Mouse (Mus musculus): ENCODE measurements around the gene Ids. TPM values are rescaled to one million over a fixed set of nuclear protein-coding genes. Genes with fewer than 3 reads are reported as not detected.
"Not testable (repeated sequence)": the region's sequence is repeated elsewhere in the genome, so short reads cannot be mapped to it uniquely, and the experiment has no call there.

The Ids gene
- total RNA-seq (2017) = 9.7 and 10.3 TPM in 2 replicates

GRCm38 (mm10) chrX:70364661-70365613 is at the start of gene Ids:
Ids (minus strand) TSS chrX:70365084.
- ATAC-seq (replicated peaks in 1 of 2; ENCODE audit: insufficient read depth in 1 of 2, low FRiP score in 2 of 2, low TSS enrichment in 1 of 2, low read depth in 1 of 2, poor library complexity in 2 of 2, severe bottlenecking in 2 of 2) = peak; percentile 89 to 98

GRCm38 (mm10) chrX:70392636-70393035 is 27.8 kb upstream of the Ids start:
- ATAC-seq (replicated peaks in 1 of 2; ENCODE audit: insufficient read depth in 1 of 2, low FRiP score in 2 of 2, low TSS enrichment in 1 of 2, low read depth in 1 of 2, poor library complexity in 2 of 2, severe bottlenecking in 2 of 2) = not testable (repeated sequence)

- peak; percentile 30 to 38; a peak in 3 of 4 replicates for ATAC-seq (replicated peaks in 1 of 2; ENCODE audit: insufficient read depth in 1 of 2, low FRiP score in 2 of 2, low TSS enrichment in 1 of 2, low read depth in 1 of 2, poor library complexity in 2 of 2, severe bottlenecking in 2 of 2)
Observed at GRCm38 (mm10) chrX:70385962-70386351, 21.1 kb upstream of the Ids start.

GRCm38 (mm10) chrX:70385276-70385961 is 20.5 kb upstream of the Ids start, which contains the start of gene 1110012L19Rik:
1110012L19Rik (plus strand) TSS chrX:70385877.
- ATAC-seq (replicated peaks in 1 of 2; ENCODE audit: insufficient read depth in 1 of 2, low FRiP score in 2 of 2, low TSS enrichment in 1 of 2, low read depth in 1 of 2, poor library complexity in 2 of 2, severe bottlenecking in 2 of 2) = peak; percentile 91 to 99

GRCm38 (mm10) chrX:70384917-70385275 is 20.0 kb upstream of the Ids start:
- ATAC-seq (replicated peaks in 1 of 2; ENCODE audit: insufficient read depth in 1 of 2, low FRiP score in 2 of 2, low TSS enrichment in 1 of 2, low read depth in 1 of 2, poor library complexity in 2 of 2, severe bottlenecking in 2 of 2) = peak in 1 of 2 experiments; percentile 9; a peak in 1 of 4 replicates

- ATAC-seq (replicated peaks in 1 of 2; ENCODE audit: insufficient read depth in 1 of 2, low FRiP score in 2 of 2, low TSS enrichment in 1 of 2, low read depth in 1 of 2, poor library complexity in 2 of 2, severe bottlenecking in 2 of 2) = peak; percentile 62 to 84; a peak in 3 of 4 replicates
Observed at GRCm38 (mm10) chrX:70374469-70375110, 9.7 kb upstream of the Ids start.

- peak; percentile 47; a peak in 1 of 4 replicates for ATAC-seq (replicated peaks in 1 of 2; ENCODE audit: insufficient read depth in 1 of 2, low FRiP score in 2 of 2, low TSS enrichment in 1 of 2, low read depth in 1 of 2, poor library complexity in 2 of 2, severe bottlenecking in 2 of 2)
Observed at GRCm38 (mm10) chrX:70369758-70370157, 4.9 kb upstream of the Ids start.

- ATAC-seq (replicated peaks in 1 of 2; ENCODE audit: insufficient read depth in 1 of 2, low FRiP score in 2 of 2, low TSS enrichment in 1 of 2, low read depth in 1 of 2, poor library complexity in 2 of 2, severe bottlenecking in 2 of 2) = no peak
Observed at GRCm38 (mm10) chrX:70364202-70364601, 682 bp downstream of the Ids start.

GRCm38 (mm10) chrX:70363446-70363845 is 1.4 kb downstream of the Ids start:
- ATAC-seq (replicated peaks in 1 of 2; ENCODE audit: insufficient read depth in 1 of 2, low FRiP score in 2 of 2, low TSS enrichment in 1 of 2, low read depth in 1 of 2, poor library complexity in 2 of 2, severe bottlenecking in 2 of 2) = peak; percentile 26 to 64; a peak in 2 of 4 replicates

GRCm38 (mm10) chrX:70362985-70363384 is 1.9 kb downstream of the Ids start:
- ATAC-seq (replicated peaks in 1 of 2; ENCODE audit: insufficient read depth in 1 of 2, low FRiP score in 2 of 2, low TSS enrichment in 1 of 2, low read depth in 1 of 2, poor library complexity in 2 of 2, severe bottlenecking in 2 of 2) = no peak

GRCm38 (mm10) chrX:70330202-70330843 is 34.6 kb downstream of the Ids start:
- ATAC-seq (replicated peaks in 1 of 2; ENCODE audit: insufficient read depth in 1 of 2, low FRiP score in 2 of 2, low TSS enrichment in 1 of 2, low read depth in 1 of 2, poor library complexity in 2 of 2, severe bottlenecking in 2 of 2) = peak; percentile 74 to 75

GRCm38 (mm10) chrX:70328530-70329143 is 36.2 kb downstream of the Ids start:
- ATAC-seq (replicated peaks in 1 of 2; ENCODE audit: insufficient read depth in 1 of 2, low FRiP score in 2 of 2, low TSS enrichment in 1 of 2, low read depth in 1 of 2, poor library complexity in 2 of 2, severe bottlenecking in 2 of 2) = no peak

- no peak for ATAC-seq (replicated peaks in 1 of 2; ENCODE audit: insufficient read depth in 1 of 2, low FRiP score in 2 of 2, low TSS enrichment in 1 of 2, low read depth in 1 of 2, poor library complexity in 2 of 2, severe bottlenecking in 2 of 2)
Observed at GRCm38 (mm10) chrX:70327656-70328055, 37.2 kb downstream of the Ids start.

GRCm38 (mm10) chrX:70319254-70319653 is 45.6 kb downstream of the Ids start:
- ATAC-seq (replicated peaks in 1 of 2; ENCODE audit: insufficient read depth in 1 of 2, low FRiP score in 2 of 2, low TSS enrichment in 1 of 2, low read depth in 1 of 2, poor library complexity in 2 of 2, severe bottlenecking in 2 of 2) = no peak

- ATAC-seq (replicated peaks in 1 of 2; ENCODE audit: insufficient read depth in 1 of 2, low FRiP score in 2 of 2, low TSS enrichment in 1 of 2, low read depth in 1 of 2, poor library complexity in 2 of 2, severe bottlenecking in 2 of 2) = no peak
Observed at GRCm38 (mm10) chrX:70314949-70315641, 49.8 kb downstream of the Ids start.
